Mouse (Mus musculus): Measurements from ENCODE around the gene Atp5mpl. TPM values are rescaled to one million over a fixed set of nuclear protein-coding genes. Genes with fewer than 3 reads are reported as not detected.

Gene Atp5mpl
- polyA plus RNA-seq, 1 experiment from 2014 or later = 292 TPM

- Histone ChIP-seq H3K4me3 (ENCODE audit: inconsistent target) (no peak overlapping the region), H3K36me3 (ENCODE audit: inconsistent target) (no peaks in the 10 kb centered on the region), H3K79me2 (ENCODE audit: inconsistent target) (peaks cover 6% of the 10 kb centered on the region; the same call in 1 of the 2 replicates), H3K27ac (no peak overlapping the region)
- 55% methylated on average over 2 of the region's 2 CpGs for WGBS (ENCODE audit: missing documents)
Observed at GRCm38 (mm10) chr12:111911796-111912195, 55.0 kb downstream of the Atp5mpl start.

Other genes with a start within 250 kb of the Atp5mpl start
- gene Klc1, start 208.1 kb downstream of the Atp5mpl start, polyA plus RNA-seq (2018) = 70.3 to 119 TPM (median 70.6 TPM) in 3 replicates
- gene Xrcc3, start 153.1 kb downstream of the Atp5mpl start, polyA plus RNA-seq (2018) = 0.75 to 4.9 TPM (median 1.3 TPM) in 3 replicates
- gene Zfyve21, start 152.8 kb downstream of the Atp5mpl start, polyA plus RNA-seq (2018) = 5.7 to 14.3 TPM (median 12.7 TPM) in 3 replicates
- 8.2 to 13.1 TPM (median 11.1 TPM) in 3 replicates for gene Ppp1r13b, start 58.9 kb downstream of the Atp5mpl start, polyA plus RNA-seq (2018)
- gene Tdrd9, start 4.6 kb upstream of the Atp5mpl start, polyA plus RNA-seq (2018) = not detected in 3 replicates
- not detected in 3 replicates for gene Rd3l, start 14.3 kb upstream of the Atp5mpl start, polyA plus RNA-seq (2018)
- not detected in 3 replicates for gene Aspg, start 139.7 kb upstream of the Atp5mpl start, polyA plus RNA-seq (2018)
- gene Kif26a, start 179.2 kb upstream of the Atp5mpl start, polyA plus RNA-seq (2018) = not detected in 3 replicates